Mouse (Mus musculus) CH12.LX (cell line): Measurements from ENCODE around the gene Gm10837.

ENCODE experiments used
- CTCF ChIP-seq, 2 experiments: IDR thresholded peaks in 1 of 2; conservative IDR thresholded peaks in 1 of 2; 2 replicates each; pipeline ENCODE4 v1.5.1; 2011 to 2012; ENCODE audit warnings: low read depth in 2 of 2, low read length in 2 of 2, improper control_type of control experiment in 1 of 2, inconsistent platforms in 1 of 2, mild to moderate bottlenecking in 1 of 2, moderate library complexity in 1 of 2
- EP300 ChIP-seq: IDR thresholded peaks from 2 replicates; pipeline ENCODE4 v1.6.1; 2011; ENCODE audit warnings: low read length, improper control_type of control experiment
- JUN ChIP-seq: IDR thresholded peaks from 2 replicates; pipeline ENCODE4 v1.6.1; 2011; ENCODE audit warnings: low read depth, mild to moderate bottlenecking, low read length, improper control_type of control experiment, moderate library complexity; ENCODE audit not compliant: insufficient read depth
- KAT2A ChIP-seq: IDR thresholded peaks from 2 replicates; pipeline ENCODE4 v1.6.1; 2012; ENCODE audit warnings: low read length, improper control_type of control experiment, inconsistent platforms; ENCODE audit not compliant: insufficient replicate concordance
- MAFK ChIP-seq: IDR thresholded peaks from 2 replicates; pipeline ENCODE4 v1.6.1; 2011; ENCODE audit warnings: low read length, improper control_type of control experiment; ENCODE audit not compliant: insufficient replicate concordance
- POLR2A ChIP-seq: IDR thresholded peaks from 2 replicates; pipeline ENCODE4 v1.6.1; 2011; ENCODE audit warnings: low read depth, mild to moderate bottlenecking, improper control_type of control experiment, low read length

DNA sequence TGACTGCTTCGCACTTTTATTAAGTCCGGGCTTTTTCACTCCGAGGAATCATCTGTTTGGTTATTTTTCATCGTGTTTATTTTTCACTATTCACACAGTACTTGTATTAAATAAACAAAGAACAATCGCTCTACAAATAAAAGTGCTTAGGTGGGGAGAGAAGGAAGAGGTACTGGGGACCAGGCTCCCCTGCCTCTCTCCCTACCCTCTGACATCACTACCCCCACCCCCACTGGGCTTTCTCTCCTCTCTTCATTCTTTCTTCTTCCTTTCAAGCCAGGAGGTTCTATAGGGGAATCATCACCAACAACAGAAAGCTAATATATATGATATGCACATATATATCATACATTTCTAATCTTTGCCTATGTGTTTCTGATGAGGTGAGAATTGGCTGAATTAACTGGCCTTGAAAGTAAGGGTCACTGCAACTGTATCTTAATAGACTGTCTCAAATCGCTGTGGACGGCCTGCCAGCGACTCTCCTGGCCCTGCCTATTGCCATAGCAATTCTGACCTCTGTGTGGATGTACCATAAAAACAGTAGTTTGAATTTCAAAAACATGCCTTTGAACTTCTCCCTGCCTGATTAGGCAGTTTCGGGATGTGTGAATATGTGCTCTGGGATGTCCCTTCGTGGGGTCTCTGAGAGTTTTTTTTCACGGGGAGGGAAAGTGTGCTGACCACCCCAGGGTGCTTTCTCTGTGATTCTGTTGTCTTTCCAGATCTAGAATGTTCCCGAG lies 36.2 kb upstream of the Gm10837 start:
- TF ChIP-seq POLR2A, result no peak
- TF ChIP-seq JUN, result no peak
- no peak for TF ChIP-seq KAT2A
- no peak for TF ChIP-seq CTCF (conservative IDR thresholded peaks at IDR 0.05 in 1 of 2, IDR thresholded peaks at IDR 0.05 in 1 of 2; ENCODE audit: low read depth in 2 of 2, low read length in 2 of 2)
- TF ChIP-seq EP300, result no peak
- no peak for TF ChIP-seq MAFK
